Mouse (Mus musculus) liver, embryonic 12.5 days (tissue): ENCODE data around the gene Atf6b. TPM values are rescaled to one million over a fixed set of nuclear protein-coding genes. Genes with fewer than 3 reads are reported as not detected.

Source experiments
- ATAC-seq: fragments of 200-750 bp; cut with Nextera tagmentation; 2 replicates; pipeline ENCODE4 v1.8.0; 2017; ENCODE audit warnings: moderate number of reproducible peaks, mild to moderate bottlenecking, moderate library complexity
- H3K27ac ChIP-seq: fragments of 300-500 bp; sonication (generic); 2 replicates; pipeline ENCODE4 v1.5.1; 2016; ENCODE audit warnings: mild to moderate bottlenecking
- H3K27me3 ChIP-seq: fragments of 300-500 bp; sonication (generic); replicated peaks from 2 replicates; pipeline ENCODE4 v1.6.1; 2016; ENCODE audit warnings: mild to moderate bottlenecking, moderate library complexity
- H3K36me3 ChIP-seq: fragments of 300-500 bp; sonication (generic); 2 replicates; pipeline ENCODE4 v1.6.1; 2016; ENCODE audit warnings: mild to moderate bottlenecking, moderate library complexity
- H3K4me1 ChIP-seq: fragments of 300-500 bp; sonication (generic); 2 replicates; pipeline ENCODE4 v1.6.1; 2016
- H3K4me2 ChIP-seq: fragments of 300-500 bp; sonication (generic); 2 replicates; pipeline ENCODE4 v1.6.1; 2016; ENCODE audit warnings: mild to moderate bottlenecking, moderate library complexity
- H3K4me3 ChIP-seq: fragments of 300-500 bp; sonication (generic); 2 replicates; pipeline ENCODE4 v1.5.1; 2016; ENCODE audit warnings: mild to moderate bottlenecking, moderate library complexity
- H3K9ac ChIP-seq: fragments of 300-500 bp; sonication (generic); 2 replicates; pipeline ENCODE4 v1.6.1; 2016; ENCODE audit warnings: mild to moderate bottlenecking, moderate library complexity
- H3K9me3 ChIP-seq: fragments of 300-500 bp; sonication (generic); replicated peaks from 2 replicates; pipeline ENCODE4 v1.6.1; 2016; ENCODE audit warnings: mild to moderate bottlenecking, moderate library complexity
- whole genome bisulfite sequencing: fragments of 180-500 bp; shearing (Covaris S2); methylation state at CpG from one replicate; pipeline ENCODE4 v1.1.7; 2016; ENCODE audit not compliant: insufficient replicate concordance; 5-methylcytosine and 5-hydroxymethylcytosine counted together
- polyA plus RNA-seq: library from polyadenylated mRNA; unstranded; fragments of >200 nt; fragmentation: Nextera tagmentation; extraction: Ambion mirVana; gene quantifications from 2 replicates; pipeline ENCODE4 v1.2.1, GENCODE M21; 2016

The Atf6b gene
- polyA plus RNA-seq, 1 experiment from 2014 or later = 37.0 TPM

GRCm38 (mm10) chr17:34611050-34611449 lies 35.9 kb upstream of the Atf6b start:
- WGBS = 87% methylated on average over 8 of the region's 8 CpGs
- peaks cover 67% of the 10 kb centered on the region for H3K36me3 ChIP-seq
- H3K27me3 ChIP-seq = no peaks in the 10 kb centered on the region
- H3K27ac ChIP-seq = no peak overlapping the region
- no peak overlapping the region for H3K4me2 ChIP-seq
- no peak for ATAC-seq
- H3K4me1 ChIP-seq = peaks cover 57% of the 10 kb centered on the region
- H3K9ac ChIP-seq = no peak overlapping the region
- no peak overlapping the region for H3K4me3 ChIP-seq
- H3K9me3 ChIP-seq = no peaks in the 10 kb centered on the region

GRCm38 (mm10) chr17:34613054-34613645 lies 33.8 kb upstream of the Atf6b start:
- H3K36me3 ChIP-seq = peaks cover 73% of the 10 kb centered on the region
- no peak overlapping the region for H3K4me3 ChIP-seq
- H3K27ac ChIP-seq = peak overlapping the region; percentile 69
- H3K27me3 ChIP-seq = no peaks in the 10 kb centered on the region
- no peak overlapping the region; the same call in 1 of the 2 replicates for H3K4me2 ChIP-seq
- 34% methylated on average over 11 of the region's 11 CpGs for WGBS
- H3K9ac ChIP-seq = no peak overlapping the region
- ATAC-seq = peak; percentile 64
- peaks cover 39% of the 10 kb centered on the region for H3K4me1 ChIP-seq
- H3K9me3 ChIP-seq = no peaks in the 10 kb centered on the region

DNA sequence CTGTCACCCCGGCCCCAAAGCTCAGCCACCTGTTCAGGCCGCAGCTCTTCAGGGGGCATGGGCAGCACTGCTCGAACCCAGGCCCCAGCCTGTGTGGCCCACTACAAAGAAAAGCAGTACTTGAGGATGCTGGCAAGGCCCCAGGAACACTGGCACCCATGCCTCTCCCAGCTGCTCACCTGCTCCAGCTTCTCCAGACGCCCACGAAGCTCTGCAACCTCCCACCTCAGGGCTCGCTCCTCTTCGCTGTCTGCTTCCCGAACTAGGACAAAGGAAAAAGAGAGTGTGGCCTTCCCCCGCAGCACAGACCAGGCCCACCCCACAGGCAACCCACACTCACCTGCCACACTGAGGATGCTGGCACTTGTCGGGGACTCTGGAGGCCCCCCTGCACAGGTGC lies 33.1 kb upstream of the Atf6b start:
- Histone ChIP-seq H3K4me3 (no peak overlapping the region), H3K4me2 (no peak overlapping the region), H3K36me3 (peaks cover 72% of the 10 kb centered on the region), H3K27ac (peak overlapping the region; percentile 38), H3K4me1 (peaks cover 33% of the 10 kb centered on the region), H3K9me3 (no peaks in the 10 kb centered on the region), H3K27me3 (no peaks in the 10 kb centered on the region), H3K9ac (no peak overlapping the region; the same call in 1 of the 2 replicates)
- no peak for ATAC-seq
- 84% methylated on average over 10 of the region's 10 CpGs for WGBS

- no peak within 1 kb of the TSS for H3K4me3 ChIP-seq
- no peak within 1 kb of the TSS for H3K27ac ChIP-seq
- H3K4me2 ChIP-seq = no peak within 1 kb of the TSS
- 66% methylated on average over 6 of the region's 6 CpGs for WGBS
- no peaks in the 10 kb centered on the region for H3K27me3 ChIP-seq
- H3K9ac ChIP-seq = no peak within 1 kb of the TSS
- no peaks in the 10 kb centered on the region for H3K9me3 ChIP-seq
- peaks cover 25% of the 10 kb centered on the region for H3K4me1 ChIP-seq
- ATAC-seq = no peak
- H3K36me3 ChIP-seq = peaks cover 62% of the 10 kb centered on the region
These were observed 31.1 kb upstream of the Atf6b start, which contains the start of gene Egfl8 for GRCm38 (mm10) chr17:34615871-34616270. Gene Egfl8, minus strand, starts transcription at chr17:34615971.

- Histone ChIP-seq H3K9ac (no peak overlapping the region), H3K4me1 (peaks cover 18% of the 10 kb centered on the region), H3K4me2 (no peak overlapping the region), H3K27me3 (no peaks in the 10 kb centered on the region), H3K36me3 (peaks cover 53% of the 10 kb centered on the region), H3K4me3 (no peak overlapping the region), H3K27ac (no peak overlapping the region), H3K9me3 (no peaks in the 10 kb centered on the region)
- peak; percentile 61 for ATAC-seq
- WGBS = 10% methylated on average over 6 of the region's 6 CpGs
These were observed 27.9 kb upstream of the Atf6b start for GRCm38 (mm10) chr17:34618999-34619398.

- Histone ChIP-seq H3K9ac (no peak overlapping the region), H3K27me3 (no peaks in the 10 kb centered on the region), H3K4me1 (peaks cover 20% of the 10 kb centered on the region), H3K36me3 (peaks cover 49% of the 10 kb centered on the region), H3K9me3 (no peaks in the 10 kb centered on the region), H3K4me3 (no peak overlapping the region), H3K27ac (no peak overlapping the region), H3K4me2 (no peak overlapping the region)
- ATAC-seq = no peak
- WGBS = 75% methylated on average over 8 of the region's 8 CpGs
These were observed 25.9 kb upstream of the Atf6b start for GRCm38 (mm10) chr17:34621006-34621405.

- ATAC-seq = no peak
- H3K4me1 ChIP-seq = peaks cover 35% of the 10 kb centered on the region
- H3K4me3 ChIP-seq = no peak overlapping the region
- H3K27me3 ChIP-seq = peaks cover 11% of the 10 kb centered on the region
- no peak overlapping the region for H3K27ac ChIP-seq
- no peaks in the 10 kb centered on the region for H3K9me3 ChIP-seq
- H3K4me2 ChIP-seq = no peak overlapping the region
- WGBS = 79% methylated on average over 9 of the region's 9 CpGs
- H3K36me3 ChIP-seq = peaks cover 35% of the 10 kb centered on the region
- no peak overlapping the region for H3K9ac ChIP-seq
These were observed 23.8 kb upstream of the Atf6b start for GRCm38 (mm10) chr17:34623161-34623560.

DNA sequence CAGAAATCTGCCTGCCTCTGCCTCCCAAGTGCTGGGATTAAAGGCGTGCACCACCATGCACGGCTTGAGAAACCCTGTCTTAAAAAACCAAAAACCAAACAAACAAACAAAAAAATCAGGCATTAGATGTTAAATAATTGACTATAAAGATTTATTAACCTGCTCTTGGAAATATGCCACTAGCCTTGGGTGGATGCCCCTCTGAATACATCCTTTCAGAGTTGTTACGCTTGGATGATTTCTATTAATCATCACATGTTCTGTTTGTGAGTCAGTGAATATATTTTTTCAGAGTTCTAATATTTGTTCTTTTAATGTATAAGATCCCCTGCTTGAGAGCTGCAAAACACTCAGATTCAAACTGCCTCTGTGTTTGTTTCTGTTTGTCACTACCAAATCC lies 22.0 kb upstream of the Atf6b start:
- no peak overlapping the region for H3K4me2 ChIP-seq
- H3K4me1 ChIP-seq = peaks cover 47% of the 10 kb centered on the region
- no peak overlapping the region for H3K4me3 ChIP-seq
- H3K9ac ChIP-seq = no peak overlapping the region
- H3K27me3 ChIP-seq = peaks cover 29% of the 10 kb centered on the region
- H3K27ac ChIP-seq = no peak overlapping the region
- 84% methylated on average over 3 of the region's 3 CpGs for WGBS
- H3K36me3 ChIP-seq = peaks cover 35% of the 10 kb centered on the region
- H3K9me3 ChIP-seq = no peaks in the 10 kb centered on the region
- no peak for ATAC-seq

- H3K27ac ChIP-seq = peak overlapping the region; percentile 78
- H3K9me3 ChIP-seq = no peaks in the 10 kb centered on the region
- peak overlapping the region; percentile 93 for H3K4me2 ChIP-seq
- 46% methylated on average over 16 of the region's 16 CpGs for WGBS
- peaks cover 58% of the 10 kb centered on the region for H3K4me1 ChIP-seq
- peaks cover 32% of the 10 kb centered on the region for H3K36me3 ChIP-seq
- peak overlapping the region; percentile 76 for H3K9ac ChIP-seq
- ATAC-seq = no peak
- peaks cover 41% of the 10 kb centered on the region for H3K27me3 ChIP-seq
- H3K4me3 ChIP-seq = peak overlapping the region; percentile 73
These were observed 20.7 kb upstream of the Atf6b start for GRCm38 (mm10) chr17:34626062-34626772.

DNA sequence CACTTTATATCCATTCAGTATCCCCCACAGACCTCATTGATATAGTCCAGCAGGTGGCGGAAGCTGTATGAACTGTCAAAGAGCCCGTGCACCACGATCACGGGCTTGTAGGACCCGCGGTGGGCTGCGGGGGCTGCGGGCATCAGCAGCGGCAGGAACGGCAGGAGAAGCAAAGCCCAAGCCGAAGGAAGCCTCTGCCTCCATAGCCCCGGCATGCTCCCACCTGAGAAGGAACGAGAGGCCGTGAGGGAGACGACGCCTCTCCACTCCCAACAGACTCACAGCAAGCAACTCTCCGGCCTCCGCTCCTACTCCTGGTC lies 20.2 kb upstream of the Atf6b start:
- Histone ChIP-seq H3K4me2 (peak overlapping the region; percentile 93), H3K4me1 (peaks cover 64% of the 10 kb centered on the region), H3K36me3 (peaks cover 28% of the 10 kb centered on the region), H3K4me3 (peak overlapping the region; percentile 73), H3K27ac (peak overlapping the region; percentile 78), H3K9me3 (no peaks in the 10 kb centered on the region), H3K9ac (peak overlapping the region; percentile 76), H3K27me3 (peaks cover 46% of the 10 kb centered on the region)
- peak; percentile 25; the same call in 1 of the 2 replicates for ATAC-seq
- WGBS = 1% methylated on average over 18 of the region's 18 CpGs

- H3K4me2 ChIP-seq = peak overlapping the region; percentile 93
- H3K4me1 ChIP-seq = peaks cover 65% of the 10 kb centered on the region
- peak overlapping the region; percentile 73 for H3K4me3 ChIP-seq
- H3K9me3 ChIP-seq = no peaks in the 10 kb centered on the region
- WGBS = 1% methylated on average over 44 of the region's 45 CpGs
- peak overlapping the region; percentile 76 for H3K9ac ChIP-seq
- peak overlapping the region; percentile 78 for H3K27ac ChIP-seq
- peaks cover 52% of the 10 kb centered on the region for H3K27me3 ChIP-seq
- peak; percentile 70 for ATAC-seq
- peaks cover 23% of the 10 kb centered on the region for H3K36me3 ChIP-seq
These were observed 19.6 kb upstream of the Atf6b start for GRCm38 (mm10) chr17:34627093-34627942.
